Comparison of ENCODE assay signal across 14 mouse cellular contexts in the genomic region with DNA sequence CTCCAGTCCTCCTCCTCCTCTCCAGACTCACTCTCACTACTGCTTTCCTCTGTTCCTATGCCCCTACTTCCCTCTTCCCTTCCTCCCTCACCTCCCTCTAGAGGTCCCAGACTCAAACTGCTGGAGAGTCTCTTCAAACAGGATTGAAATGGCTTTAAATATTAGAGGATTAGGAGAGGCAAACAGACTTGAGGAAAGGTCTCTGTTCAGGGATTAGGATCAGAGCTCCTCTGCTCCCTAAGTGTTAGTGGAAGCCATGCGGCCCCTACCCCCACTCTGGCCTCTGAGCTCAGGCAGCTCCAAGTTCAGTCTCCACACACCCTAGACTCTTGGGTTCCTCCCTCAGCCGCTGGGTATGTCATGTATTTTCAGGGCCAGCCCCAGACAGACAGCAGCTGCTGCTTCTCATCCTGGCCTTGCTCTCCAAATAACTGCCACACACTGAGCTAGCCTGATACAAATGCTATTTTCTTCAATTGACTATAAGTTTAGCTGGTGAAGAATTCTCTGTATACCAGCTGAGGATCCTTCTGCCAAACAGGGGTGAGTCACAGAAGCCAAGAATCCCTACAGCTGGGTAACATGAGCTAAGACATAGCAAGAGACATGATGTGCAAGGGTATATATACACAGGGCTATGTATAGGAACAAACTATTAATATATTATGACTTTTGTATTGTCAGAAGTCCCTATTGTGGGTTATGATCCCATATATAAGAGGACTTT. TPM values are rescaled to one million over a fixed set of nuclear protein-coding genes. Genes with fewer than 3 reads are reported as not detected.
DNase-seq lines count a peak whose midpoint lies in the region; ATAC-seq and TF ChIP-seq lines count a peak whose summit lies in the region.
"Had no signal": no experiment of that assay in that cellular context is flagged by ENCODE, and none has a peak within 500 bp of the region (broad histone marks: within the 10 kb centered on the region; RNA-seq: fewer than 3 reads in every experiment).

No protein-coding gene starts in this region.

- H3K9me3 ChIP-seq in kidney, embryonic 14.5 days (ENCODE audit: control insufficient read depth, low read length), result no peaks in the 10 kb centered on the region
- no peaks in the 10 kb centered on the region for H3K9me3 ChIP-seq in lung, embryonic 15.5 days
- no peaks in the 10 kb centered on the region for H3K9me3 ChIP-seq in limb, embryonic 14.5 days (ENCODE audit: control insufficient read depth, low read length)
- H3K9me3 ChIP-seq: embryonic facial prominence, embryonic 15.5 days; heart, embryonic 15.5 days; neural tube, embryonic 13.5 days had no signal

- H3K36me3 ChIP-seq in kidney, embryonic 14.5 days (ENCODE audit: control insufficient read depth, insufficient read depth, low read length), result no peaks in the 10 kb centered on the region
- H3K36me3 ChIP-seq in kidney, adult 2 months (ENCODE audit: control insufficient read depth, insufficient read depth, low read length), result no peaks in the 10 kb centered on the region
- H3K36me3 ChIP-seq in lung, embryonic 15.5 days, result no peaks in the 10 kb centered on the region
- H3K36me3 ChIP-seq in limb, embryonic 14.5 days (ENCODE audit: control insufficient read depth, insufficient read depth, low read length), result no peaks in the 10 kb centered on the region
- H3K36me3 ChIP-seq: embryonic facial prominence, embryonic 15.5 days; heart, embryonic 15.5 days; neural tube, embryonic 13.5 days had no signal

- TF ChIP-seq CTCF in kidney, adult 2 months (conservative IDR thresholded peaks at IDR 0.05; ENCODE audit: insufficient read depth, insufficient read length, low read depth, low read length), result no peak
- TF ChIP-seq CTCF in lung, adult 2 months (IDR thresholded peaks at IDR 0.05; ENCODE audit: insufficient read depth, low read length), result no peak

- no peak overlapping the region for H3K27ac ChIP-seq in kidney, embryonic 14.5 days (ENCODE audit: low read depth, low read length)
- no peak overlapping the region for H3K27ac ChIP-seq in kidney, adult 2 months (ENCODE audit: insufficient read depth, low read depth, low read length)
- H3K27ac ChIP-seq in lung, embryonic 15.5 days, result no peak overlapping the region
- H3K27ac ChIP-seq in limb, embryonic 14.5 days (replicated peaks; ENCODE audit: low read depth, low read length), result no peak overlapping the region
- H3K27ac ChIP-seq: embryonic facial prominence, embryonic 15.5 days; heart, embryonic 15.5 days; neural tube, embryonic 13.5 days had no signal

- no peak for DNase-seq in kidney, adult 2 months
- no peak for DNase-seq in lung, adult 2 months
- no peak for DNase-seq in limb, embryonic 14.5 days (ENCODE audit: low spot score)
- DNase-seq in lung, postnatal 14 days, result peak; percentile 3
- DNase-seq in spleen, postnatal 36 days (ENCODE audit: low spot score in 2 of 2), result no peak
- DNase-seq: adrenal gland, adult 2 months; gastrocnemius, postnatal 10 days; right cerebral cortex, postnatal 25 days had no signal

- no peak overlapping the region for H3K4me3 ChIP-seq in kidney, embryonic 14.5 days (ENCODE audit: low read length)
- H3K4me3 ChIP-seq in kidney, adult 2 months (ENCODE audit: insufficient read depth, low read depth, low read length), result no peak overlapping the region
- H3K4me3 ChIP-seq in lung, embryonic 15.5 days, result no peak overlapping the region
- H3K4me3 ChIP-seq in lung, adult 2 months (replicated peaks; ENCODE audit: extremely low read depth, low read depth, low read length), result no peak overlapping the region
- H3K4me3 ChIP-seq in limb, embryonic 14.5 days (replicated peaks; ENCODE audit: low read length), result no peak overlapping the region
- H3K4me3 ChIP-seq: embryonic facial prominence, embryonic 15.5 days; heart, embryonic 15.5 days; neural tube, embryonic 13.5 days had no signal

- no peak overlapping the region for H3K4me2 ChIP-seq in kidney, embryonic 14.5 days (replicated peaks; ENCODE audit: low read depth, low read length)
- H3K4me2 ChIP-seq in lung, embryonic 15.5 days, result no peak overlapping the region
- H3K4me2 ChIP-seq in limb, embryonic 14.5 days (replicated peaks; ENCODE audit: low read depth, low read length, severe bottlenecking), result no peak overlapping the region
- H3K4me2 ChIP-seq: embryonic facial prominence, embryonic 15.5 days; heart, embryonic 15.5 days; neural tube, embryonic 13.5 days had no signal

- H3K27me3 ChIP-seq in kidney, embryonic 14.5 days (ENCODE audit: control insufficient read depth, insufficient read depth, low read length), result no peaks in the 10 kb centered on the region
- no peaks in the 10 kb centered on the region for H3K27me3 ChIP-seq in kidney, adult 2 months (replicated peaks; ENCODE audit: control insufficient read depth, insufficient read depth, low read length)
- H3K27me3 ChIP-seq in lung, embryonic 15.5 days, result no peaks in the 10 kb centered on the region
- no peaks in the 10 kb centered on the region for H3K27me3 ChIP-seq in limb, embryonic 14.5 days (ENCODE audit: control insufficient read depth, insufficient read depth, low read length)
- H3K27me3 ChIP-seq: embryonic facial prominence, embryonic 15.5 days; heart, embryonic 15.5 days; neural tube, embryonic 13.5 days had no signal

- H3K9ac ChIP-seq in kidney, embryonic 14.5 days (ENCODE audit: low read depth, low read length), result no peak overlapping the region
- H3K9ac ChIP-seq in lung, embryonic 15.5 days, result no peak overlapping the region
- no peak overlapping the region for H3K9ac ChIP-seq in limb, embryonic 14.5 days (ENCODE audit: low read depth, low read length, severe bottlenecking)
- H3K9ac ChIP-seq: embryonic facial prominence, embryonic 15.5 days; heart, embryonic 15.5 days; neural tube, embryonic 13.5 days had no signal

- WGBS in kidney, embryonic 14.5 days, result 35% methylated on average over 2 of the region's 2 CpGs
- WGBS in kidney, adult 2 months, result 36% methylated on average over 2 of the region's 2 CpGs
- 27% methylated on average over 2 of the region's 2 CpGs for WGBS in lung, embryonic 15.5 days
- 43% methylated on average over 2 of the region's 2 CpGs for WGBS in lung, adult 2 months
- WGBS in limb, embryonic 14.5 days, result 29% methylated on average over 2 of the region's 2 CpGs

- peak; percentile 61 for ATAC-seq in kidney, embryonic 14.5 days (ENCODE audit: low FRiP score, low TSS enrichment)
- ATAC-seq in lung, embryonic 15.5 days (ENCODE audit: borderline replicate concordance, extremely low read depth, low FRiP score, low TSS enrichment), result peak; percentile 55; the same call in 1 of the 2 replicates
- peak; percentile 57 for ATAC-seq in limb, embryonic 14.5 days (ENCODE audit: low FRiP score, low read depth)
- ATAC-seq: forebrain, embryonic 14.5 days had no signal

- TF ChIP-seq POLR2A in kidney, adult 2 months (IDR thresholded peaks at IDR 0.05; ENCODE audit: low read depth, low read length), result no peak
- no peak for TF ChIP-seq POLR2A in lung, adult 2 months (IDR thresholded peaks at IDR 0.05; ENCODE audit: borderline replicate concordance, extremely low read depth, low read depth, low read length)
- no peak for TF ChIP-seq POLR2A in limb, embryonic 14.5 days (IDR thresholded peaks at IDR 0.05; ENCODE audit: borderline replicate concordance, extremely low read depth, insufficient read depth, insufficient read length)

- no peaks in the 10 kb centered on the region; the same call in 1 of the 2 replicates for H3K4me1 ChIP-seq in kidney, embryonic 14.5 days (ENCODE audit: control insufficient read depth, insufficient read depth, low read length)
- H3K4me1 ChIP-seq in kidney, adult 2 months (ENCODE audit: control insufficient read depth, insufficient read depth, low read length), result no peaks in the 10 kb centered on the region
- no peaks in the 10 kb centered on the region for H3K4me1 ChIP-seq in lung, embryonic 15.5 days
- H3K4me1 ChIP-seq in lung, adult 2 months (ENCODE audit: control insufficient read depth, insufficient read depth, low read length), result no peaks in the 10 kb centered on the region
- no peaks in the 10 kb centered on the region for H3K4me1 ChIP-seq in limb, embryonic 14.5 days (ENCODE audit: control insufficient read depth, insufficient read depth, low read length)
- H3K4me1 ChIP-seq: embryonic facial prominence, embryonic 15.5 days; heart, embryonic 15.5 days had no signal

RNA-seq across cellular contexts. Expression of gene Nxpe4, which starts 55.2 kb away (rescaled TPM):
- 6.3 and 7.8 TPM in 2 replicates for polyA plus RNA-seq in kidney, embryonic 14.5 days (2014; fragmentation: Nextera tagmentation; extraction: Ambion mirVana)
- 0.95 and 0.96 TPM in 2 replicates for polyA plus RNA-seq in kidney, adult 2 months (2012; rRNA removed)
- polyA plus RNA-seq in lung, embryonic 15.5 days (2015; fragmentation: Nextera tagmentation; extraction: Ambion mirVana), result 6.7 and 7.1 TPM in 2 replicates
- polyA plus RNA-seq in lung, adult 2 months (2012; rRNA removed), result 3.2 and 5.1 TPM in 2 replicates
- polyA plus RNA-seq in limb, embryonic 14.5 days (2012; rRNA removed), result 6.3 and 6.5 TPM in 2 replicates
- polyA plus RNA-seq in limb, embryonic 14.5 days (2014; fragmentation: Nextera tagmentation; extraction: Ambion mirVana), result 8.2 and 9.4 TPM in 2 replicates
